Mouse (Mus musculus) forebrain, embryonic 16.5 days (tissue): Measurements from ENCODE around the gene Sars. TPM values are rescaled to one million over a fixed set of nuclear protein-coding genes. Genes with fewer than 3 reads are reported as not detected.

Experiments
- ATAC-seq: fragments of 200-750 bp; cut with Nextera tagmentation; 2 replicates; pipeline ENCODE4 v1.8.0; 2017; ENCODE audit warnings: mild to moderate bottlenecking, moderate library complexity
- H3K27ac ChIP-seq: fragments of 300-500 bp; sonication (generic); 2 replicates; pipeline ENCODE4 v1.5.1; 2014; ENCODE audit warnings: low read length, control low read depth
- H3K27me3 ChIP-seq: fragments of 300-500 bp; sonication (generic); replicated peaks from 2 replicates; pipeline ENCODE4 v1.6.1; 2014; ENCODE audit warnings: low read length; ENCODE audit not compliant: control insufficient read depth, insufficient read depth
- H3K36me3 ChIP-seq: fragments of 300-500 bp; sonication (generic); 2 replicates; pipeline ENCODE4 v1.6.1; 2014; ENCODE audit not compliant: control insufficient read depth, insufficient read depth
- H3K4me1 ChIP-seq: fragments of 300-500 bp; sonication (generic); replicated peaks from 2 replicates; pipeline ENCODE4 v1.6.1; 2014; ENCODE audit warnings: low read length; ENCODE audit not compliant: control insufficient read depth, insufficient read depth
- H3K4me2 ChIP-seq: fragments of 300-500 bp; sonication (generic); 2 replicates; pipeline ENCODE4 v1.6.1; 2014; ENCODE audit warnings: mild to moderate bottlenecking, low read length, control low read depth
- H3K4me3 ChIP-seq: fragments of 300-500 bp; sonication (generic); replicated peaks from 2 replicates; pipeline ENCODE4 v1.5.1; 2014; ENCODE audit warnings: mild to moderate bottlenecking, low read length, control low read depth
- H3K9ac ChIP-seq: fragments of 300-500 bp; sonication (generic); replicated peaks from 2 replicates; pipeline ENCODE4 v1.6.1; 2014; ENCODE audit warnings: low read depth, low read length, control low read depth
- H3K9me3 ChIP-seq: fragments of 300-500 bp; sonication (generic); 2 replicates; pipeline ENCODE4 v1.6.1; 2016; ENCODE audit warnings: low read length; ENCODE audit not compliant: control insufficient read depth
- WGBS: fragments of 180-500 bp; shearing (Covaris S2); extraction: QIAGEN DNeasy Blood & Tissue Kit; methylation state at CpG from one replicate; pipeline ENCODE4 v1.1.7; 2014; 5-methylcytosine and 5-hydroxymethylcytosine counted together
- polyA plus RNA-seq: library from polyadenylated mRNA; unstranded; fragments of >200 nt; fragmentation: Nextera tagmentation; extraction: Ambion mirVana; gene quantifications from 2 replicates; pipeline ENCODE4 v1.2.1, GENCODE M21; 2015

Gene Sars
- polyA plus RNA-seq, 1 experiment from 2014 or later, result 230 TPM

- Histone ChIP-seq H3K4me2 (peak overlapping the region; percentile 10), H3K36me3 (peaks cover 15% of the 10 kb centered on the region), H3K4me3 (no peak overlapping the region), H3K27ac (peak overlapping the region; percentile 92), H3K9ac (peak overlapping the region; percentile 46), H3K9me3 (no peaks in the 10 kb centered on the region), H3K27me3 (no peaks in the 10 kb centered on the region), H3K4me1 (peaks cover 31% of the 10 kb centered on the region)
- 2% methylated on average over 18 of the region's 18 CpGs for WGBS
- peak; percentile 82 for ATAC-seq
Measured at GRCm38 (mm10) chr3:108433188-108433880, 11.7 kb downstream of the Sars start.

- peak; percentile 79 for ATAC-seq
- no peaks in the 10 kb centered on the region for H3K27me3 ChIP-seq
- 13% methylated on average over 13 of the region's 13 CpGs for WGBS
- no peak overlapping the region; the same call in 1 of the 2 replicates for H3K4me2 ChIP-seq
- H3K36me3 ChIP-seq, result peaks cover 21% of the 10 kb centered on the region
- H3K9me3 ChIP-seq, result no peaks in the 10 kb centered on the region
- H3K4me1 ChIP-seq, result peaks cover 31% of the 10 kb centered on the region
- peak overlapping the region; percentile 92 for H3K27ac ChIP-seq
- no peak overlapping the region for H3K4me3 ChIP-seq
- H3K9ac ChIP-seq, result peak overlapping the region; percentile 36
Measured at GRCm38 (mm10) chr3:108432542-108433187, 12.3 kb downstream of the Sars start.

- Histone ChIP-seq H3K36me3 (peaks cover 23% of the 10 kb centered on the region), H3K27ac (no peak overlapping the region; the same call in 1 of the 2 replicates), H3K4me1 (peaks cover 28% of the 10 kb centered on the region), H3K4me2 (no peak overlapping the region), H3K9ac (no peak overlapping the region), H3K27me3 (no peaks in the 10 kb centered on the region), H3K4me3 (no peak overlapping the region), H3K9me3 (no peaks in the 10 kb centered on the region)
- ATAC-seq, result no peak
- 62% methylated on average over 6 of the region's 6 CpGs for WGBS
Measured at GRCm38 (mm10) chr3:108425624-108426018, 19.4 kb downstream of the Sars start.

- Histone ChIP-seq H3K27me3 (no peaks in the 10 kb centered on the region), H3K4me1 (peaks cover 28% of the 10 kb centered on the region), H3K4me3 (no peak overlapping the region), H3K4me2 (no peak overlapping the region), H3K36me3 (peaks cover 23% of the 10 kb centered on the region), H3K9ac (no peak overlapping the region), H3K27ac (peak overlapping the region; percentile 78; the same call in 1 of the 2 replicates), H3K9me3 (no peaks in the 10 kb centered on the region)
- 44% methylated on average over 7 of the region's 7 CpGs for WGBS
- ATAC-seq, result peak; percentile 6; the same call in 1 of the 2 replicates
Measured at GRCm38 (mm10) chr3:108424944-108425623, 19.9 kb downstream of the Sars start.

GRCm38 (mm10) chr3:108423844-108424801 is 20.9 kb downstream of the Sars start:
- peaks cover 28% of the 10 kb centered on the region for H3K4me1 ChIP-seq
- WGBS, result 15% methylated on average over 11 of the region's 11 CpGs
- peak overlapping the region; percentile 62 for H3K4me2 ChIP-seq

GRCm38 (mm10) chr3:108423006-108423405 is 22.0 kb downstream of the Sars start:
- H3K27ac ChIP-seq, result peak overlapping the region; percentile 58
- H3K36me3 ChIP-seq, result peaks cover 10% of the 10 kb centered on the region
- peak overlapping the region; percentile 62 for H3K4me2 ChIP-seq
- H3K27me3 ChIP-seq, result no peaks in the 10 kb centered on the region
- H3K4me3 ChIP-seq, result no peak overlapping the region
- no peak overlapping the region for H3K9ac ChIP-seq
- H3K4me1 ChIP-seq, result peaks cover 28% of the 10 kb centered on the region
- no peaks in the 10 kb centered on the region for H3K9me3 ChIP-seq
- ATAC-seq, result peak; percentile 34
- WGBS, result 32% methylated on average over 6 of the region's 6 CpGs

More at GRCm38 (mm10) chr3:108423844-108424801, 20.9 kb downstream of the Sars start:
- peak overlapping the region; percentile 78 for H3K27ac ChIP-seq
- H3K36me3 ChIP-seq, result peaks cover 20% of the 10 kb centered on the region
- H3K9ac ChIP-seq, result peak overlapping the region; percentile 44
- H3K4me3 ChIP-seq, result peak overlapping the region; percentile 35
- H3K27me3 ChIP-seq, result no peaks in the 10 kb centered on the region
- H3K9me3 ChIP-seq, result no peaks in the 10 kb centered on the region
- peak; percentile 83 for ATAC-seq

- peak overlapping the region; percentile 74 for H3K4me2 ChIP-seq
- H3K9me3 ChIP-seq, result peaks cover 13% of the 10 kb centered on the region
- no peaks in the 10 kb centered on the region for H3K27me3 ChIP-seq
- H3K36me3 ChIP-seq, result peaks cover 26% of the 10 kb centered on the region
- peaks cover 34% of the 10 kb centered on the region for H3K4me1 ChIP-seq
- WGBS, result under 1% methylated on average over 48 of the region's 48 CpGs
- ATAC-seq, result peak; percentile 89
- peak overlapping the region; percentile 85 for H3K4me3 ChIP-seq
- H3K9ac ChIP-seq, result peak overlapping the region; percentile 96
- H3K27ac ChIP-seq, result peak overlapping the region; percentile 91
Measured at GRCm38 (mm10) chr3:108415831-108416223, 29.2 kb downstream of the Sars start.

- Histone ChIP-seq H3K4me2 (peak within 1 kb of the TSS; percentile 74), H3K4me3 (peak within 1 kb of the TSS; percentile 85), H3K36me3 (peaks cover 26% of the 10 kb centered on the region), H3K9ac (peak within 1 kb of the TSS; percentile 96), H3K4me1 (peaks cover 41% of the 10 kb centered on the region), H3K27me3 (no peaks in the 10 kb centered on the region), H3K27ac (peak within 1 kb of the TSS; percentile 91), H3K9me3 (peaks cover 13% of the 10 kb centered on the region)
- 3% methylated on average over 66 of the region's 67 CpGs for WGBS
- peak; percentile 28 for ATAC-seq
Measured at GRCm38 (mm10) chr3:108414857-108415830, 29.9 kb downstream of the Sars start, which contains the start of gene Celsr2. Celsr2 (minus strand) TSS chr3:108415552.
